Mouse (Mus musculus) layer of hippocampus, adult 18-20 months (tissue): ENCODE data around the gene Nutm1. TPM values are rescaled to one million over a fixed set of nuclear protein-coding genes. Genes with fewer than 3 reads are reported as not detected.

Experiments used
- total RNA-seq, 2 experiments: library from RNA; stranded (reverse); gene quantifications; 2 replicates each; pipeline ENCODE4 v1.2.3; 2021

Gene Nutm1
- total RNA-seq, 2 experiments from 2014 or later, result not detected

Other genes with a start within 250 kb of the Nutm1 start
- gene Olfr1310, start 246.6 kb downstream of the Nutm1 start, total RNA-seq, result not detected
- gene Olfr1311, start 234.9 kb downstream of the Nutm1 start, total RNA-seq, result not detected
- not detected for gene Olfr1312, start 209.1 kb downstream of the Nutm1 start, total RNA-seq
- not detected for gene Olfr1313, start 181.4 kb downstream of the Nutm1 start, total RNA-seq
- not detected for gene Olfr1314, start 162.5 kb downstream of the Nutm1 start, total RNA-seq
- not detected for gene Olfr1315-ps1, start 143.9 kb downstream of the Nutm1 start, total RNA-seq
- not detected for gene Olfr1316, start 124.3 kb downstream of the Nutm1 start, total RNA-seq
- not detected for gene Olfr1317, start 119.0 kb downstream of the Nutm1 start, total RNA-seq
- gene Olfr1318, start 105.1 kb downstream of the Nutm1 start, total RNA-seq, result not detected
- gene Lpcat4, start 19.8 kb downstream of the Nutm1 start, total RNA-seq, result 10 to 100 TPM; 75.4 to 81.1 TPM
- gene Nop10, start 2.6 kb upstream of the Nutm1 start, total RNA-seq, result 10 to 100 TPM; 52.4 TPM
- 100 to 1,000 TPM; 102 to 105 TPM for gene Slc12a6, start 6.5 kb upstream of the Nutm1 start, total RNA-seq
- 1 to 10 TPM; 2.0 to 3.8 TPM for gene Gm21985, start 7.0 kb upstream of the Nutm1 start, total RNA-seq
- gene Emc4, start 108.7 kb upstream of the Nutm1 start, total RNA-seq, result 100 to 1,000 TPM; 125 to 126 TPM
- gene Katnbl1, start 119.9 kb upstream of the Nutm1 start, total RNA-seq, result 10 to 100 TPM; 10.1 to 10.4 TPM
- gene Emc7, start 195.7 kb upstream of the Nutm1 start, total RNA-seq, result 10 to 100 TPM; 44.6 to 45.9 TPM
- 1 to 10 TPM; 6.8 to 7.5 TPM for gene Chrm5, start 221.5 kb upstream of the Nutm1 start, total RNA-seq
- 10 to 100 TPM in 1 of 2 experiments, 1 to 10 TPM in 1; 7.5 to 11.2 TPM for gene Aven, start 233.7 kb upstream of the Nutm1 start, total RNA-seq